Mouse (Mus musculus) retina, postnatal 1 day (tissue): ENCODE measurements around the gene Fsip1.
"Not testable (repeated sequence)": the region's sequence is repeated elsewhere in the genome, so short reads cannot be mapped to it uniquely, and the experiment has no call there.

ENCODE experiments used
- DNase-seq: peaks from one replicate; pipeline ENCODE4 v3.0.0-alpha.2; 2012

Gene Fsip1

GRCm38 (mm10) chr2:118256621-118257053 is at the start of gene Fsip1:
Gene Fsip1 (minus strand): TSS chr2:118256966.
- peak; percentile 90 for DNase-seq

- no peak for DNase-seq
These were observed 49.7 kb upstream of the Fsip1 start for GRCm38 (mm10) chr2:118306522-118306895.

GRCm38 (mm10) chr2:118305827-118306521 is 49.2 kb upstream of the Fsip1 start:
- DNase-seq: no peak

- DNase-seq: no peak
These were observed 46.7 kb upstream of the Fsip1 start for GRCm38 (mm10) chr2:118303456-118303855.

GRCm38 (mm10) chr2:118301656-118302055 is 44.9 kb upstream of the Fsip1 start:
- DNase-seq: no peak

GRCm38 (mm10) chr2:118301041-118301545 is 44.3 kb upstream of the Fsip1 start:
- DNase-seq: no peak

GRCm38 (mm10) chr2:118299981-118300380 is 43.2 kb upstream of the Fsip1 start:
- no peak for DNase-seq

GRCm38 (mm10) chr2:118298601-118299000 is 41.8 kb upstream of the Fsip1 start:
- no peak for DNase-seq

- no peak for DNase-seq
These were observed 41.2 kb upstream of the Fsip1 start for GRCm38 (mm10) chr2:118297966-118298365.

GRCm38 (mm10) chr2:118295505-118295904 is 38.7 kb upstream of the Fsip1 start:
- DNase-seq: no peak

- DNase-seq: no peak
These were observed 36.8 kb upstream of the Fsip1 start for GRCm38 (mm10) chr2:118293583-118293982.

GRCm38 (mm10) chr2:118289066-118289460 is 32.3 kb upstream of the Fsip1 start:
- DNase-seq: not testable (repeated sequence)

GRCm38 (mm10) chr2:118288326-118289065 is 31.7 kb upstream of the Fsip1 start:
- DNase-seq: no peak

GRCm38 (mm10) chr2:118287678-118288077 is 30.9 kb upstream of the Fsip1 start:
- DNase-seq: no peak

- DNase-seq: no peak
These were observed 25.7 kb upstream of the Fsip1 start for GRCm38 (mm10) chr2:118282467-118282866.

GRCm38 (mm10) chr2:118278249-118278648 is 21.5 kb upstream of the Fsip1 start:
- DNase-seq: no peak

GRCm38 (mm10) chr2:118271606-118272005 is 14.8 kb upstream of the Fsip1 start:
- no peak for DNase-seq

- no peak for DNase-seq
These were observed 13.4 kb upstream of the Fsip1 start for GRCm38 (mm10) chr2:118270213-118270612.

GRCm38 (mm10) chr2:118263914-118264201 is 7.1 kb upstream of the Fsip1 start:
- no peak for DNase-seq

- DNase-seq: peak; percentile 77
These were observed 6.6 kb upstream of the Fsip1 start for GRCm38 (mm10) chr2:118263151-118263913.

- no peak for DNase-seq
These were observed 5.9 kb upstream of the Fsip1 start for GRCm38 (mm10) chr2:118262673-118263072.

GRCm38 (mm10) chr2:118259746-118260145 is 3.0 kb upstream of the Fsip1 start:
- no peak for DNase-seq

GRCm38 (mm10) chr2:118257094-118257493 is 328 bp upstream of the Fsip1 start:
- DNase-seq: no peak

- DNase-seq: no peak
These were observed 2.2 kb downstream of the Fsip1 start for GRCm38 (mm10) chr2:118254516-118254915.
